Mouse (Mus musculus): ENCODE data around the gene Pgm2l1. TPM values are rescaled to one million over a fixed set of nuclear protein-coding genes. Genes with fewer than 3 reads are reported as not detected.

Gene Pgm2l1
- polyA plus RNA-seq, 1 experiment, result 2.0 TPM

Other genes starting within 250 kb of the Pgm2l1 start
- 1.8 and 3.3 TPM in 2 replicates for gene Rnf169, start 246.9 kb upstream of the Pgm2l1 start, polyA plus RNA-seq (2012; ENCODE audit: insufficient read depth, insufficient read length, missing spikeins)
- gene Chrdl2, start 221.2 kb upstream of the Pgm2l1 start, polyA plus RNA-seq (2012; ENCODE audit: insufficient read depth, insufficient read length, missing spikeins), result not detected in 2 replicates
- gene Pold3, start 105.8 kb upstream of the Pgm2l1 start, polyA plus RNA-seq (2012; ENCODE audit: insufficient read depth, insufficient read length, missing spikeins), result 5.4 and 8.1 TPM in 2 replicates
- 5.9 and 12.3 TPM in 2 replicates for gene Lipt2, start 68.1 kb upstream of the Pgm2l1 start, polyA plus RNA-seq (2012; ENCODE audit: insufficient read depth, insufficient read length, missing spikeins)
- gene Kcne3, start 50.9 kb upstream of the Pgm2l1 start, polyA plus RNA-seq (2012; ENCODE audit: insufficient read depth, insufficient read length, missing spikeins), result not detected in 2 replicates
- gene P4ha3, start 58.1 kb downstream of the Pgm2l1 start, polyA plus RNA-seq (2012; ENCODE audit: insufficient read depth, insufficient read length, missing spikeins), result not detected in 2 replicates
- 5.7 and 9.1 TPM in 2 replicates for gene C2cd3, start 144.8 kb downstream of the Pgm2l1 start, polyA plus RNA-seq (2012; ENCODE audit: insufficient read depth, insufficient read length, missing spikeins)
- 34.9 and 38.1 TPM in 2 replicates for gene Ppme1, start 144.9 kb downstream of the Pgm2l1 start, polyA plus RNA-seq (2012; ENCODE audit: insufficient read depth, insufficient read length, missing spikeins)
- gene Ucp3, start 245.6 kb downstream of the Pgm2l1 start, polyA plus RNA-seq (2012; ENCODE audit: insufficient read depth, insufficient read length, missing spikeins), result 61.6 and 107 TPM in 2 replicates